Mouse (Mus musculus) liver, adult 2 months (tissue): Measurements from ENCODE around the gene Klk4. TPM values are rescaled to one million over a fixed set of nuclear protein-coding genes. Genes with fewer than 3 reads are reported as not detected.
A peak's percentile ranks its signal among the peaks of the same experiment; 100 is the strongest.

ENCODE experiments used
- DNase-seq: peaks from one replicate; pipeline ENCODE4 v3.0.0-alpha.2; 2011; ENCODE audit warnings: low read depth, low spot score; ENCODE audit errors: extremely low read depth
- H3K27ac ChIP-seq: fragments of 200-500 bp; replicated peaks from 2 replicates; pipeline ENCODE4 v1.5.1; 2012; ENCODE audit warnings: low read depth, mild to moderate bottlenecking, control low read depth, inconsistent platforms, low read length; ENCODE audit not compliant: insufficient read depth
- H3K27me3 ChIP-seq: fragments of 200-500 bp; 2 replicates; pipeline ENCODE4 v1.6.1; 2012; ENCODE audit warnings: mild to moderate bottlenecking, moderate library complexity, low read length, inconsistent platforms; ENCODE audit not compliant: control insufficient read depth, insufficient read depth
- H3K36me3 ChIP-seq: fragments of 200-500 bp; 2 replicates; pipeline ENCODE4 v1.6.1; 2012; ENCODE audit warnings: low read length, inconsistent platforms; ENCODE audit not compliant: control insufficient read depth, insufficient read depth
- H3K4me1 ChIP-seq: fragments of 200-500 bp; 2 replicates; pipeline ENCODE4 v1.6.1; 2011; ENCODE audit warnings: low read length; ENCODE audit not compliant: control insufficient read depth, insufficient read depth
- H3K4me3 ChIP-seq: fragments of 200-500 bp; 2 replicates; pipeline ENCODE4 v1.5.1; 2011; ENCODE audit warnings: low read depth, mild to moderate bottlenecking, control low read depth, low read length, moderate library complexity; ENCODE audit not compliant: insufficient read depth
- H3K79me2 ChIP-seq: fragments of 200-500 bp; 2 replicates; pipeline ENCODE4 v1.6.1; 2012; ENCODE audit warnings: inconsistent platforms, mild to moderate bottlenecking, low read length, moderate library complexity; ENCODE audit not compliant: control insufficient read depth, insufficient read depth
- H3K9ac ChIP-seq: fragments of 200-500 bp; 2 replicates; pipeline ENCODE4 v1.6.1; 2012; ENCODE audit warnings: low read depth, mild to moderate bottlenecking, control low read depth, inconsistent platforms, low read length
- CTCF ChIP-seq: fragments of 200-500 bp; IDR thresholded peaks from 2 replicates; pipeline ENCODE4 v1.5.1; 2011; ENCODE audit warnings: low read depth, low read length, control low read depth
- POLR2A ChIP-seq: fragments of 200-500 bp; IDR thresholded peaks from 2 replicates; pipeline ENCODE4 v1.6.1; 2011; ENCODE audit warnings: low read length, control low read depth; ENCODE audit not compliant: insufficient read depth; ENCODE audit errors: extremely low read depth
- WGBS: fragments of 180-500 bp; shearing (Covaris S2); methylation state at CpG from one replicate; pipeline ENCODE4 v1.1.7; 2018; 5-methylcytosine and 5-hydroxymethylcytosine counted together
- polyA plus RNA-seq: library from polyadenylated mRNA; depleted of rRNA; stranded (reverse); fragments of >200 nt; gene quantifications from 2 replicates; pipeline ENCODE4 v1.2.3, GENCODE M21; 2012
- total RNA-seq: library from RNA; depleted of rRNA; stranded (reverse); fragments of >200 nt; gene quantifications from 2 replicates; pipeline ENCODE4 v1.2.3, GENCODE M21; 2014

Klk4 gene
- total and polyA plus RNA-seq, 2 experiments: not detected

DNA sequence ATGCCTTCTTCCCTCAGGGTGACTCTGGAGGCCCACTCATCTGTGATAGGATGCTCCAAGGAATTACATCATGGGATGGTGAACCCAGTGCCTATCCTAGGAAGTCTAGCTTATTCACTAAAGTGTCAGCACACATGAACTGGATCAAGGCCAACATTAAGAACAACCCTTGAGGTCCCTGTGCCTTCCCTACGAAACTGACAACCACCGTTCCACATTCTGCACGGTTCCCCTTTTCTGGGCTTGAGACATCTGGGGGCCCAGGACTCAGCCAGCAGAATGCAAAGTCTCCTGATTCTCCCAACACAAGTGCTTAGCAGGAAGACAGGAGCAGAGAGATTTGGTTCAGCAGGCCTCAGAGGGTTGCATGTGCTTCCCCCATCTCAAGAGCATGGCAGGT, 39.6 kb downstream of the Klk4 start:
- DNase-seq: peak; percentile 23
- Histone ChIP-seq H3K27ac (no peak overlapping the region), H3K27me3 (no peaks in the 10 kb centered on the region), H3K4me3 (no peak overlapping the region), H3K9ac (no peak overlapping the region), H3K4me1 (no peaks in the 10 kb centered on the region), H3K36me3 (no peaks in the 10 kb centered on the region), H3K79me2 (no peaks in the 10 kb centered on the region)
- no peak for TF ChIP-seq CTCF
- TF ChIP-seq POLR2A: no peak
- WGBS: 84% methylated on average over 3 of the region's 3 CpGs

DNA sequence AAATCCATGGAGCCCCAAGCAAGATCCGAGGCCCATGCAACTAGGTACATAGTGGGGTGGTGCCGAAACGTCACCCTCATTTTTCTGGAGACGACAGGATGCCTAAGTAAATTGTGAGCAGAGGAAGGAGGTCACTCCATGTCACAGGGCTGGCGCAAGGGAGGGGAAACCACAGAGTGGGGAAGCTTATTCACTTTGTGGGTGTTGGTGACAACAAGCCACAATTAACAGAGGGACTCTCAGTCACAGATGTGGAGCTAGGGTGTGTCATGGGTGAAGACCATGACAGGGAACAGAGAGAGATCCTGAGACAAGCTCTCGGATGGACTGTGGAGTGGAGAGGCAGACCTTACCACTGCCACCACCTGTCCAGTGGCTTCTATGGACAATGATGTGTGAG, 40.1 kb downstream of the Klk4 start:
- Histone ChIP-seq H3K36me3 (no peaks in the 10 kb centered on the region), H3K79me2 (no peaks in the 10 kb centered on the region), H3K4me1 (no peaks in the 10 kb centered on the region), H3K27me3 (no peaks in the 10 kb centered on the region), H3K27ac (no peak overlapping the region), H3K9ac (no peak overlapping the region), H3K4me3 (no peak overlapping the region)
- TF ChIP-seq POLR2A (no peak), CTCF (no peak)
- WGBS: 64% methylated on average over 6 of the region's 6 CpGs
- peak; percentile 9 for DNase-seq

DNA sequence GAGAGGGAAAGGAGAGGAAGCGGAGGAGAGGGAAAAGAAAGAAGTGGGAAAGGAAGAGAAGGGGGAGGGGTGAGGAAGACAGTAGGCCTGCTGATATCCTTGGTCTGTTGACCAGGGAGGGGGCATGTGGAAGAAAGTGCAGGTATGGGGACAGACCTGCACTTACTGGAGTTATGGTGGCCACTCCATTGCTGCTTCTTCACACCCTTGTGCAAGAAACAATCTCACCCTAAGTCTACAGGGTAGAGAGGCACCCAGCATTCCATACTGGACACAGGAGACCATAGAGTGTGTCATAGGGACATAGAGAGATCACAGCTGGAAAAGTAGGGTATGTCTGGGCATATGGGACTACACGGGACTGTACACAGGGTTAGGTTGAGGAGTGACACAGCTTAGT, 41.0 kb downstream of the Klk4 start:
- WGBS: 71% methylated on average over 2 of the region's 2 CpGs
- Histone ChIP-seq H3K27ac (no peak overlapping the region), H3K79me2 (no peaks in the 10 kb centered on the region), H3K4me1 (no peaks in the 10 kb centered on the region), H3K4me3 (no peak overlapping the region), H3K9ac (no peak overlapping the region), H3K27me3 (no peaks in the 10 kb centered on the region), H3K36me3 (no peaks in the 10 kb centered on the region)
- no peak for DNase-seq
- TF ChIP-seq CTCF (no peak), POLR2A (no peak)

DNA sequence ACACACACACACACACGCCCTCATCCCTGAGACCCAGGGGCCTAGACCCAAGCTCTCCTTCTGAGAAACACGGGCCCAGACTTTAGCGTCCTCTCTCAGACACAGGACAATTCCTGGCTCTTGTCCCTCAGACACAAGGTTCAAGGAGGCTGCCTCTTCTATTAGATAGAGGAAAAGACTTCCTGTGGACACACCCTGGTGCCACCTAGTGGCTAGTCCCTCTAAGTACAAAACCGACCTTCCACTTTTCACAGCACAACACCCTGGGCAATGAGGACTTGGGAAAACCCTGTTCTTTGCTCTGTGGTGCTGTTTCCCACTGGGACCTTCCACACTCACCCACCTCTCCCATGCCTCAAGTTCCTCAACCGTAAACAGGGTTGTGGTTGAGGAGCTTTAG, 45.0 kb downstream of the Klk4 start:
- DNase-seq: peak; percentile 4
- Histone ChIP-seq H3K36me3 (no peaks in the 10 kb centered on the region), H3K27ac (no peak overlapping the region), H3K4me3 (no peak overlapping the region), H3K27me3 (no peaks in the 10 kb centered on the region), H3K4me1 (no peaks in the 10 kb centered on the region), H3K9ac (no peak overlapping the region), H3K79me2 (no peaks in the 10 kb centered on the region)
- TF ChIP-seq POLR2A (no peak), CTCF (peak; percentile 13; the same call in 1 of the 2 replicates)
- WGBS: 68% methylated on average over 5 of the region's 5 CpGs

DNA sequence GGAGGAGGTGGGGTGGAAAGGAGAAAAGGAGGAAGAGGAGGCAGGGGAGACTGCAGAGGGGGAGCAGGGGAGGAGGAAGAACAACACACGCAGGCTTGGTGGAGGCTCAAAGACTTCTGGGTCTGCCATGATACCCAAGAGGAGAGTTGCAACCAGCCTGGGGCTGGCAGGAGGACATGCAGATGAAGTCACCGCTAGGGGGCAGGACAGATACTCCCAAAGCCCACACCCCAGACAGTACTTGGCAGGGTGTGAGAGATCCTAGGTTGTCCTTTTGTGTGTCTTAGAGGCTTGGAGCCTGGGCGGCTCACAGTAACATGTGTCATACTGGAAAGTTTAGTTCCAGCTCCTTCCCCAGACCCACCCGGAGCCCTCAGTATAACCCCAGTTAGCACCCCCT, 47.6 kb downstream of the Klk4 start:
- Histone ChIP-seq H3K4me1 (no peaks in the 10 kb centered on the region), H3K27me3 (no peaks in the 10 kb centered on the region), H3K4me3 (no peak overlapping the region), H3K36me3 (no peaks in the 10 kb centered on the region), H3K9ac (no peak overlapping the region), H3K27ac (no peak overlapping the region), H3K79me2 (no peaks in the 10 kb centered on the region)
- 49% methylated on average over 4 of the region's 4 CpGs for WGBS
- peak; percentile 5 for DNase-seq
- peak; percentile 60 for TF ChIP-seq CTCF
- no peak for TF ChIP-seq POLR2A

DNA sequence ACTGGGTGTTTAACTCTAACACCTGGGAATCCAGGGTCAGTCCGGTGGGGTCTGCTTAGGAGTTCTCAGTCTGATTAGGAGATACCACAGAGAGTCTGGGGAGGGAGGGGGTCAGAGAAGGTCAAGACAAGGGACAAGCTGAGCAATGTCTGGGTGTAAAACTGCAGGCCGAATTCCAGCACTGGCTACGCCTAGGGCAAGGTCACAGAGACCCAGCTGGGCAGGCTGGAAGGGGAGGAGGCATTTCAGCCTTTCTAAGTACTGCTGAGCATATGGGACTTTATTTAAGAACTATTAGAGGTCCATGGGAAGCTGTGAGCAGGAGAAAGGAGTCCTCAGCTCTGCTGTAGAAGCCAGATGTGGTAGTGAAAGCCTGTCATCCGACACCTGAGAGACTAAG, 51.4 kb downstream of the Klk4 start:
- no peak overlapping the region for H3K27ac ChIP-seq
- H3K27me3 ChIP-seq: no peaks in the 10 kb centered on the region
- DNase-seq: no peak
- no peak overlapping the region for H3K4me3 ChIP-seq
- no peaks in the 10 kb centered on the region for H3K79me2 ChIP-seq
- no peaks in the 10 kb centered on the region for H3K36me3 ChIP-seq
- no peaks in the 10 kb centered on the region for H3K4me1 ChIP-seq
- 44% methylated on average over 4 of the region's 4 CpGs for WGBS
- H3K9ac ChIP-seq: no peak overlapping the region
- TF ChIP-seq POLR2A (no peak), CTCF (no peak)
